Mouse (Mus musculus): Measurements from ENCODE around the gene Zfp704.

The Zfp704 gene

DNA sequence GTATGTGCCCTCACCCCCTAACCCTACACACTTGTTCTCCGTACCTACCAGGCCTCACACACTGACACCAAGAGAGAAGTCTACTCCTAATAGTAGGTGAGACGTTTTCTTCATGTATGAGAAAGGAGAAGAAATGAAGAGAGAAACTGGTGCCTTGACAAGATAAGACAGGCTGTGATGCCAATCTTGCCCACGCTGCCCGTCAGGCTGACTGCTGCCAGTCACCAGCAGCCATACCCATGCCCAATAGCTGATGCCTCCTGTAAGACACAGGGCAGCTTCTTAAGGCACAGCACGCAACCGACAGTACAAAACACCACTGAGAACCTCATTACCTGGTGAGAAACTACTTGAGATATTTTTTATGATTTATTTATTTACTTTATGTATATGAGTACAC is 55.0 kb downstream of the Zfp704 start:
- DNase-seq: no peak

DNA sequence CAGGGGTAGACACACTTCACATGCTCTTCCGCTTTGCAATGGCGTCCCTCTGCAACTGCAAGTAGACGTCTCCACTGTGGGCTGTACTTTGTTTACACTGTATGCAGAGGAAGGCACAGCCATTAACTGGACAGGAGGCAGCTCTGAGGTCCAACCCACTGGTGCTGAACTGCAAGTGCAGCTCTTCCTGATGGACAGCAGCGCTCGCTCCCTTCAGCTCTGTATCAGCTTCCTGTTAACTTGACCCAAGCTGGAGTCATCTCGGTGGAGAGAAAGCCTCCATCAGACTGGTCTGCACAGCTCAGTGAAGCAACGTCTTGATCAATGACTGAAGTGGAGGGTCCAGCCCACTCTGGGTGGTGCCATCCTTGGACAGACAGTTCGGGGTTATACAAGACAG is 57.6 kb downstream of the Zfp704 start:
- no peak for DNase-seq

DNA sequence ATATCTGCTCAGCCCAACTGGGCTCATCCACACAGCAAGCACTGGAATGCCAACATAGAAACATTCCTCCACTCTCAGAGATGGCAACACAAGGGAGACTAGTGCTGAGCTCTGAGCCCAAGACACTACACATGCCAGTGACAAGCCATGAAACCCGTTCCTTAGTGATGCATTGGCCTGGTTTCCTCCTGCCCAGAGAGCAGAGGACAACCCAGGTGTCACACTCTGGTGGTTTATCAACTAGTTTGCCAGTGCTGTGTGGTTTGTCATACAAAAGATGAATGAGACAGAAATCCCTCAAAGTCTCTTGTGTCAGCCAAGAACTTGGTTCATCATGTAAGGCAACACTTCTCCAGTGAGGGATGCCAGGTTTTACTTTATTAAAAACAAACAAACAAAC is 59.0 kb downstream of the Zfp704 start:
- peak; percentile 36 for DNase-seq

DNA sequence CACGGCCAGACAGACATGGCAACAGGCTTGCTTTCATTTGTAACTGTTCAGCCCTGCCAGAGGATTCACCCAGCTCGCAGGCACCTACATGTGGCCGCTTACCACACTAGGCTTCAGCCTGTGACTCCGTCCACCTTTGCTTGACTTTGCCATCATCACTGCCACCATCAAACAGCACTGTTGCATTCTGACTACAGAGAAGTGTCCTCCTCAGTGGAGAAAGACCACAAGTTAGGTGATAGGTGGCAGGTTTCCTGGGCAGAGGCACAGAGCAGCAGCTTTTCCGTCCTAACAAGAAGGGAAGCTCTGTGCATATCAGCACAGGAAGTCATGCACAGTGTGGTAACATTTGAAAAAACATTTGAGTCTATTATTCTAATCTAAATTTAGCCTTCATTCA is 60.1 kb downstream of the Zfp704 start:
- DNase-seq: peak; percentile 59

GRCm38 (mm10) chr3:9548188-9548587 is 61.7 kb downstream of the Zfp704 start:
- DNase-seq: no peak

DNA sequence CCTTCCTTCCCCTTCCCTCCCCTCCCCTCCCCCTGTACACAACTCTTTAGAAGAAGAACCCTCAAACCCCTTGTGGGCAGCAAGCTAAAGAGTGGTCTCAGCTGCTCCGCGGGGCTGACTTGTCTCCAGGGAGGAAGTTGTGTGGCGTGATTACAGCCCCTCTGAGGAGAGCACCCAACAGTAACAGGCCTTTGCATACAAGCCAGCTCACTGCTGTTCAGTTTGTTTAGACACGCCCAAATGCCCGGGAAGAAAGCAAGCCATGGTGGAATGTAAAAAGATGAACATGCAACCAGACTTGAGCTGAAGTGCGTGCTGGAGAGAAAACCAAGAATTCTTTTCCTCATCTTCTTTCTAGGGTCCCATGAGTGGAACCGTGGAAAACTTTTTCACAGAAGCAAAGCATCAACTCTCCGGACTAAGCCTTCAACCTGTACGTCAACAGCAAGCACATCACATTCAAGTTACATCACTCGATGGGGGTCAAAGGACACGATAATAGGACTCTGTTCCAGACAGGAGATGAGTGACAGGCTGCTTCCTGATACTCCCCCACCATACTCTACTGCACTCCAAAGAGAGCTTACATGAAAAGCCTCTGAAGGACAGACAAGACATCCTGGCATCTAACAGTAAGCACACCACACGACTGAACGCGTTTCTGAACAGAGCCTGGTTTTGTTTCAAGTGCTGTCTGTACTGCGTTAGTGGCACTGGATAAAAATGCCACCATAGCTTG is 62.8 kb downstream of the Zfp704 start:
- DNase-seq: peak; percentile 38

DNA sequence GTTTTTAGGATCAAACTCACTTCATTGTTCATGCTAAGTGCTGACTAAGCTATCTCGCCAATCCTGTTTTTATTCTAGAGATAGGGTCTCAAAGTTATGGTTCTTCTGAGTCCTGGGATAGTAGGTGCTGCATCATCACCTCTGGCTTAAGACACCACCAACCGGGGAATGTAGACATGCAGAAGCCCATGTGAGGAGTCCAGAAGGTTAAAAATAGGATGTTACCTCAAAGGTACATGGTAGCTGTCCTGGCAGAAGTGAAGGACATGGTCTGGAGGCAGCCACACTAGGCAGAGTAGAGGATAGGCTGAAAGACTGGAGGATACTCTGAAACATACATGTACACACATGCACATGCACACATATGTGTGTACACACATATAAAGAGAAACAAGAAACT is 65.5 kb downstream of the Zfp704 start:
- no peak for DNase-seq

- DNase-seq: no peak
Observed at GRCm38 (mm10) chr3:9543916-9544315, 66.0 kb downstream of the Zfp704 start.

GRCm38 (mm10) chr3:9543463-9543862 is 66.4 kb downstream of the Zfp704 start:
- DNase-seq: no peak

- no peak for DNase-seq
Observed at GRCm38 (mm10) chr3:9541561-9541960, 68.3 kb downstream of the Zfp704 start.

DNA sequence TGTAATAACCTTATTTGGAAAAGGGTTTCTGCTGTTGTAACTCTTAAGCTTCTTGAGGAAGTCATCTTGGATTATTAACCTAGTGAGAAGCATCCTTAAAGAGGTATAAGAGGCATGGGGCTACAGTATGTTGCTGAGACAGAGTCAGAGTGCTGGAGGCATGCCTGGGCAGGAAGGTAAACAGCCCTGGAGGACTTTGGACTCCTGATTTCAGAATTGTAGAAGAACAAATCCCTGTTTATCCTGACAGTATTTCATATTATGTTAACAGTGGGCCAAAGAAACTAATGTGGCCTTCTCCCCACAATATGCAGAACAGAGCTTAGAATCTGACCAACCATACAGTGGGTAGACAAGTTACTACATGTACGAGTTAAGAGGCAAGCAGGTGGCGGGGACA is 71.4 kb downstream of the Zfp704 start:
- DNase-seq: no peak

DNA sequence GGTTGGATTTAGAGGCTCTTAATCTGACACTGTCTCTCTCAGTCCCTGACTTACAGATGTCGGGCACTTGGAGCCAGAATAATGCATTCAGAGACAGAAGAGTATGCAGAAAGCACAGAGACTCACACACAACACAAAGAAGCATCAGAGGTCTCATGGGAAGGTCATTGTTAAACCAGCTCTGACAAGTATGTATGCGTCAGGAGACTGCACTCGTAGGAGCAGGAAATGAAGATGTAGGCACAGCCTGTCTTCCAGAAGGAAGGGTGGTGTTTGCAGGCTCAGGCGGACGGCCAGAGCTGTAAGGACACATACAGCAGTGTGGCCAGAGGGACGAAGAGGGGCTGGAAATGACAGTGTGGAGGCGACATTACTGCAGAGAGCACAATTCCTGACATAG is 72.0 kb downstream of the Zfp704 start:
- DNase-seq: no peak

DNA sequence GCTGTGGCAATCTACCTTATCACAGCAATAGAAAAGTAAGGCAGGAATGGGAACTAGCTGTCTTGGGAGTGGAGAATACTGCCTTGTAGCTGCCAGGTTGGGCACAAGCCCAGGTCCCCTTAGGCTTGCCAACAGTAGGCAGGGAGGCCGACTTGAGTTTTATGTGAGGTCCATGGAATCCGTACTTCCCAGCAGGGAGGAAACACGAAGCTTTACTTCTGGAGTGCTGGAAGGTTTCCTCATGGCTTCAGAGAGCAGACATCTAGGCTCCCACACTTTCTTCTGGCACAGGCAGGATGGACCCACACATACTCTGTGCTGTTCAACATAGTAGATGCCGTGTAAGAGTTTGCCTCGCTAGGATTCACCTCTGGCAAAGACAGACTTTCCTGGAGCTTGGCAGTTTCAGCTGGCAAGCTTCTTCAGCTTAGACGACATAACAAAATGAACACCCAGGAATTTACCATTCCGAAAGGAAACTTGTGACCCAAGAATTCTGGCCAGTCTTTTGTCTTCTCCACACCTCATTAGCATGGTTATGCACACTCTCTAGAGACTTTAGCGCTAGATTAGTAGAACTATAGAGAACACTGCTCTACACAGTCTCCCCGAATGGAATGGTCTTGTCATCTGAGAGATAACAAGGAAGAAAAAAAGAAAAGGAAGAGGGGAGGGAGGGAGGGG is 79.6 kb downstream of the Zfp704 start:
- DNase-seq: no peak

DNA sequence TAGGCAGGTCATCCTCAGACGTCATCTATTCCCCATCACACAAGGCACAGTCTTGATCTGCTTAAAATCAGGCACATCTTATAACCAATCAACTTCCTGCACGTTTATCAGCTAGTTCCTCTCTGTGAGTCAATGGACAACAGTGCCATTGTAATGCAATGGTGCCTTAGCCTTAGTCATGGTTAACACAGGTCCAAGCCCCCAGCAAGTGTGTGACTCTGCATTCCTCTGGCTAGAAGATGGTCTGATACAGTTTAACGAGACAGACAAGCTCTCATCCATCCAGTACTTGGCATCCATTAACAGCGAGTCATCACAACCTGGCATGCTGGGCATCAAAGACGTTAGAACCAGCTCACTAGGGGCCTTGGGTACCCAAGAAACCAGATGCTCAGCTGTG is 85.5 kb downstream of the Zfp704 start:
- no peak for DNase-seq

DNA sequence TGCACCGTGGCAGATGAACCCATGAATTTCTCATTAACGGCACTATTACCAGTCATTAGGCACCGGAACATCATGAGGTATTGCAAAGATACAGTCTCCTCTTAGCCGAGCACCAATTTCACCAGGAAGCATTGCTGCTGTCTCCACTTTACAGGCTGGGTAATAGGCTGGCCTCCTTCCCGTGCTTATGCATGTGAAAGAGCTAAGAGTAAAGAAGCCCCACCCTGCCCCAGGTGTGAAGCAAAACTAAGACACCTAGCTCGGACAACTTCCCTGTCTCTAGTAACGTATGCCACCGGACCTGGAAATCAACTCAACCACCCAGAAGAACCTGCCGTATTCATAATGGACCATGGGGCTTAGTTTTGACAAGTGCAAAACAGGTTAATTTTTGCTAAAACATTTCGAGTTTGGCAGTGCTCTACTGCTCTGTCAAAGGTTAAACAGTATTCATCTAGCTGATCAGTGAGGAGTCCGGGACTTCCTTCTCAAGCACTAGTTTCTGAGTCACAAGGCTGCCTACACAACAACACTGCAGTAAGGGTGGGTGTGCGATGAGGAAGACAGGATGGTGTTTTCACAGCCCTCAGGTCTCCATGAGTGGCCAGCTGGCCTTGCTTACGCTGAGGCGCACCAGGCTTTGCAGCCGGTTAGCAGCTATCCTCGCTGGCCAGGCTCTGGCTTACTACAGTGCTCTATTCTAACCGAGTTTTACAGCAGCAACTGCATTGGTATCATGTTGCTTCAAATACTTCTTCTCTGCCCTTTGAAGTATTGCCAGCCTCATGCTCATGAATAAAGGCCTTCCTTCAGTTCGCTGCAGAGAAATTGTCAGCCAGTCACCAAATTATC is 86.6 kb downstream of the Zfp704 start:
- DNase-seq: no peak

DNA sequence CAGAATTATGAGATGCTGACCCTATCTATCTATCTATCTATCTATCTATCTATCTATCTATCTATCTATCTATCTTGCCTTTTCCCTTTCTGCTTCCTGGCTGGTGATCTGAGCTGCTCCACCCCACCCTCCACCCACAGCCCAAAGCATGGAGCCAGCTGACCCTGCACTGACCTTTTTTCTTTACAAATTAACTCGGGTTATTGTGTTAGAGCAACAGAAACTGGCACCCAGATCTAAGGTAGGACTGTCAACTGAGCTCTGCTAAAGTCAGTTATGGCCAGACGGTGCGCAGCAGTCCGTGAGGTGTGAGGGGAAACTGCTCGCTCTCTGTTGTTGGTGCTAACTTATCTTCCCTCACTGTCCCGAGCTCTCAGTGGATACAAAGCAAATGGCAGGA is 87.9 kb downstream of the Zfp704 start:
- no peak for DNase-seq

GRCm38 (mm10) chr3:9520728-9521054 is 89.2 kb downstream of the Zfp704 start:
- no peak for DNase-seq

DNA sequence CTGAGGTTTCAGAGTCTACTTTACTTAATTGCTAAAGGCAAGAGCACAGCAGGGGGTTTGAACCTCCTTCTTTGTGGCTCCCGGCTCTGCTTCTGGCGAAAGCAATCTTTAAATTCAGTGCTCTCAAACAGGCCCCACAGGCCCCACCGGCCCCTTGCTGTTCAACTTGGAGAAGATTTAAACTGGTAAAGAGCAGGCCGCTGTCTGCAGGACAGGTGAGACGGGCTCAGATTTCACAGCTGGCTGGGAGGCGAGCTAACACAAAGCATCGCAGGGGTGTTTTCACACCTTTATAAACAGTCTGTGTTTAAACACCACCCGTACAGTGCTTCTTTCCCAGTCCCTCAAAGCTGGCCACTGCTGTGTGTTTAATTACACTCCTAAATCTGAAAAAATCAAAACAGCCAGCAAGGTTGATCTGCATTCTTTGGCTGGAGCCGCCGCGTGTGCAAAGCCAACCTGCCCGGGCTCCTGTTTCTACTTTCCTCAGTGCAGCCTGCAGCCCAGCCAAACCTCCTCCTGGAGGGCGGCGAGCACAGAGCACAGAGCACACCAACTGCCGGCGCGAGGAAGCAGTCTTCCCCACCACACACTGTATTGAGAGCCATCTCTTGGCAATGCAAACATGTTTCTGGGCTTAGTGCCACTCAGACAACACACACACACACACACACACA is 89.7 kb downstream of the Zfp704 start:
- peak; percentile 60 for DNase-seq

- DNase-seq: no peak
Observed at GRCm38 (mm10) chr3:9519491-9519890, 90.4 kb downstream of the Zfp704 start.

GRCm38 (mm10) chr3:9518936-9519335 is 90.9 kb downstream of the Zfp704 start:
- no peak for DNase-seq

- no peak for DNase-seq
Observed at GRCm38 (mm10) chr3:9516119-9516855, 93.6 kb downstream of the Zfp704 start.

DNA sequence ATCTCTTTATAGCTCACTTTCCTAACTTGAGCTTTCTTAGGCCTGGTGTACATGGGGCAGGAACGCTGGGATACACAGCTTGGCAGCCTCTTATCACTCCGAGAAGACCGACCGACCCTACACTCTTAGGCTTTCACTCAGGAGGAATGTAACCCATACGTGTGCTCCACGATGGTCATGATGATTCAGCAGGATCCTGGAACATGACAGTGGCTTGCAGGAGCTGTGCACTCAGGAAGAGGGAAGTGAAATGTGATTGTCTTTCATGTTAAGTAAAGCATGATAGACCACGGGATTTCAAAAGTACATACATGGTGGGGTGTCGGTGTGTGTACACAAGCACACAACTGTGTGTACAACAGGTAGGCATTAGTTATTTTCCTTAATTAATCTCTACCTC is 94.4 kb downstream of the Zfp704 start:
- DNase-seq: no peak

- DNase-seq: no peak
Observed at GRCm38 (mm10) chr3:9513703-9514110, 96.2 kb downstream of the Zfp704 start.

All from thymus, postnatal 14 days (tissue).